Mouse (Mus musculus) forebrain, embryonic 15.5 days (tissue): ENCODE results near the gene Srebf2. TPM values are rescaled to one million over a fixed set of nuclear protein-coding genes. Genes with fewer than 3 reads are reported as not detected.

ENCODE experiments used
- ATAC-seq: fragments of 200-750 bp; cut with Nextera tagmentation; replicated peaks from 2 replicates; pipeline ENCODE4 v1.8.0; 2017; ENCODE audit warnings: mild to moderate bottlenecking, moderate TSS enrichment, moderate library complexity
- H3K27ac ChIP-seq: fragments of 300-500 bp; sonication (generic); replicated peaks from 2 replicates; pipeline ENCODE4 v1.5.1; 2015; ENCODE audit warnings: mild to moderate bottlenecking, inconsistent platforms
- H3K27me3 ChIP-seq: fragments of 300-500 bp; sonication (generic); 2 replicates; pipeline ENCODE4 v1.6.1; 2015; ENCODE audit warnings: inconsistent platforms
- H3K36me3 ChIP-seq: fragments of 300-500 bp; sonication (generic); 2 replicates; pipeline ENCODE4 v1.6.1; 2015; ENCODE audit warnings: mild to moderate bottlenecking, inconsistent platforms
- H3K4me1 ChIP-seq: fragments of 300-500 bp; sonication (generic); 2 replicates; pipeline ENCODE4 v1.6.1; 2015; ENCODE audit warnings: inconsistent platforms
- H3K4me2 ChIP-seq: fragments of 300-500 bp; sonication (generic); replicated peaks from 2 replicates; pipeline ENCODE4 v1.6.1; 2015; ENCODE audit warnings: mild to moderate bottlenecking, inconsistent platforms
- H3K4me3 ChIP-seq: fragments of 300-500 bp; sonication (generic); 2 replicates; pipeline ENCODE4 v1.5.1; 2015; ENCODE audit warnings: mild to moderate bottlenecking, inconsistent platforms
- H3K9ac ChIP-seq: fragments of 300-500 bp; sonication (generic); replicated peaks from 2 replicates; pipeline ENCODE4 v1.6.1; 2015; ENCODE audit warnings: mild to moderate bottlenecking, inconsistent platforms
- H3K9me3 ChIP-seq: fragments of 300-500 bp; sonication (generic); 2 replicates; pipeline ENCODE4 v1.6.1; 2016; ENCODE audit warnings: inconsistent platforms
- WGBS: fragments of 180-500 bp; shearing (Covaris S2); methylation state at CpG from one replicate; pipeline ENCODE4 v1.1.7; 2015; ENCODE audit warnings: mixed read lengths; 5-methylcytosine and 5-hydroxymethylcytosine counted together
- polyA plus RNA-seq: library from polyadenylated mRNA; unstranded; fragments of >200 nt; fragmentation: Nextera tagmentation; extraction: Ambion mirVana; gene quantifications from 2 replicates; pipeline ENCODE4 v1.2.1, GENCODE M21; 2015

Srebf2 gene
- polyA plus RNA-seq, 1 experiment from 2014 or later, result 225 TPM

DNA sequence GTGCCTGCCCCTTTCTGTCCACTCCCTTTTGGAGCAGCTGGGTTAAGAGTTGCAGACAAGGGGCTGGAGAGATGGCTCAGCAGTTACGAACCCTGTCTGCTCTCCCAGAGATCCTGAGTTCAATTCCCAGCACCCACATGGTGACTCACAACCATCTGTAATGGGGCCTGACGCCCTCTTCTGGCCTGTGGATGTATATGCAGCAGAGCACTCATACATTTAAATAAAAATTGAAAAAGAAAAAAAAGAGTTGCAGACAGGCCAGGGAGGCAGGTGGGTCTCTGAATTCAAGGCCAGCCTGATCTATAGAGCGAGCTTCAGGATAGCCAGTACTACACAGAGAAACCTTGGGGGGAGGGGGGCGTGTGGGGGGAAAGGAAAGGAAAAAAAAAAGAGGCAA, 40.4 kb downstream of the Srebf2 start:
- no peak overlapping the region for H3K9ac ChIP-seq
- no peaks in the 10 kb centered on the region for H3K9me3 ChIP-seq
- 88% methylated on average over 4 of the region's 4 CpGs for WGBS
- H3K4me2 ChIP-seq, result no peak overlapping the region
- no peak overlapping the region for H3K27ac ChIP-seq
- ATAC-seq, result no peak
- H3K4me3 ChIP-seq, result no peak overlapping the region
- H3K27me3 ChIP-seq, result no peaks in the 10 kb centered on the region
- no peaks in the 10 kb centered on the region for H3K4me1 ChIP-seq
- H3K36me3 ChIP-seq, result peaks cover 89% of the 10 kb centered on the region

DNA sequence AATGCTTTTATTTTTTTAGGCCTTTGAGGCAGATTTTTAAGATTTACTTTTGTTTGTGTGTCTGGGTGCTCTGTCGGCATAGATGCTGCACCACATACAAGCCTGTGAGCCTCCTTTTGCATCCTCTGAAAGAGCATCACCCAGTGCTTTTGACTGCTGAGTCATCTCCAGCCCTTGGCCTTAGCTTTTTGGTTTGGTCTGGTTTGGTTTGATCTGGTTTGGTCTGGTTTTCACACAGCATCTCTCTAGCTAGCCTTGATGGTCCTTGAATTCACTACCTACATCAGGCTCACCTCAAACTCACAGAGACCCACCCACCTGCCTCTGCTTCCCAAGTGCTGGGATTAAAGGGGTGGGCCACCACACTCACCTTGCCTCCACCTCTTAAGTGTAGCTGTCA, 40.9 kb downstream of the Srebf2 start:
- WGBS, result 89% methylated on average over 1 of the region's 1 CpGs
- ATAC-seq, result no peak
- Histone ChIP-seq H3K4me2 (no peak overlapping the region), H3K9ac (no peak overlapping the region), H3K27me3 (no peaks in the 10 kb centered on the region), H3K9me3 (no peaks in the 10 kb centered on the region), H3K4me1 (no peaks in the 10 kb centered on the region), H3K36me3 (peaks cover 89% of the 10 kb centered on the region), H3K4me3 (no peak overlapping the region), H3K27ac (no peak overlapping the region)

DNA sequence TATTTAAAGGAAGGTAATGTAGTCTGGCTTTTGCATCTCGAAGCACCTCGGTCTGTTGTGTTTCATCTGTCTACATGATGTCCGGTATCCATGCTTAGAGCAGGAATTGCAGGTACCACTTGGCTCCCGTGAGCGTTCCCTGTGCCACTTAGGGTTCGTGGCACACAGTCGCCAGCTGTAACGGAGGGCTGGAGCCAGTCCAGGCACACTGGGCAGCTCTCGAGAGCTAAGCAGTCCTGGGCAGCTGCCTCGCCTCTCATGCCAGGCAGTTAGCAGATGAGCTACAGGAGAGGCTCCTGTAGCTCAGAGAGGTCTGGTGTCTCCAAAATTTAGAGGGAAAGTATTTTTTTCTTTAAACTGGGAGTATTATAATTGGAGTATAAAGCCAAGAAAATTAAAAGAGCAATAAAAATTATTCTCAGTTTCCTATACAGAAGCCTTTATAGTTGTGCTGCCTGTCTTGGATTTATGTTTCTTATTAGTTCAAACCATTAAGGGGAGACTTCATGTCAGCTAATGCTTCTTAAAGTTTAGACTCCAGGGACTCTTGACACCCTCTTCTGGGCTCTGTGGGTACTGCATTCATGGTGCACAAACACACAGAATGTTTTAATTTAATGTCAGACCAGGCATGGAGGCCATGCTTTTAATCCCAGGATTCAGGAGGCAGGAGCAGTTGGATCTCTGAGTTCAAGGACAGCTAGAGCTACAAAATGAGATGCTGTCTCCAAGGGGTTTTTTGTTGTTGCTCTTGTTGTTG, 41.7 kb downstream of the Srebf2 start:
- Histone ChIP-seq H3K27ac (no peak overlapping the region), H3K4me2 (no peak overlapping the region), H3K4me1 (no peaks in the 10 kb centered on the region), H3K27me3 (no peaks in the 10 kb centered on the region), H3K9me3 (no peaks in the 10 kb centered on the region), H3K36me3 (peaks cover 89% of the 10 kb centered on the region), H3K4me3 (no peak overlapping the region), H3K9ac (no peak overlapping the region)
- ATAC-seq, result no peak
- WGBS, result 83% methylated on average over 10 of the region's 10 CpGs

DNA sequence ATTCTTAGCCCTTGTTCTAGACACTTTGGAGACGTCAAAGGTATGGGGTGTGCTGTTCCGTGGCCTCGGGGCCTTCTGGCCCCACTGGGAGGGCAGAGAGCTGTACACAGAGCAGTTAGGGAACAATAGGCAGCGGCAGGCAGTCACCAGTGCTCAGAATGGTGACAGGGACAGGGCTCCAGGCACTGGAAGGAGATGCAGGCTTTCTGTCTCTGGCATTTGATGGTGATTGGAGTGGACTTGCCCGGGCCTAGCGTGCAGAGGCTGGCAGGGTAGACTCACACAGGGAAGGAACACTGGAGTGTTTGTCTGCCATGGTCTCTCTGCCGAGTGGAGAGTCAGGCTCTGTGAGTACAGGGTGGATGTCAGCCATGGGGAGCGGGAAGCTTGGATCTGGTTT, 45.6 kb downstream of the Srebf2 start:
- H3K9me3 ChIP-seq, result no peaks in the 10 kb centered on the region
- no peak overlapping the region for H3K9ac ChIP-seq
- peaks cover 90% of the 10 kb centered on the region for H3K36me3 ChIP-seq
- no peaks in the 10 kb centered on the region for H3K4me1 ChIP-seq
- H3K27me3 ChIP-seq, result no peaks in the 10 kb centered on the region
- H3K4me3 ChIP-seq, result no peak overlapping the region
- no peak for ATAC-seq
- H3K4me2 ChIP-seq, result no peak overlapping the region
- H3K27ac ChIP-seq, result no peak overlapping the region
- 79% methylated on average over 8 of the region's 8 CpGs for WGBS

DNA sequence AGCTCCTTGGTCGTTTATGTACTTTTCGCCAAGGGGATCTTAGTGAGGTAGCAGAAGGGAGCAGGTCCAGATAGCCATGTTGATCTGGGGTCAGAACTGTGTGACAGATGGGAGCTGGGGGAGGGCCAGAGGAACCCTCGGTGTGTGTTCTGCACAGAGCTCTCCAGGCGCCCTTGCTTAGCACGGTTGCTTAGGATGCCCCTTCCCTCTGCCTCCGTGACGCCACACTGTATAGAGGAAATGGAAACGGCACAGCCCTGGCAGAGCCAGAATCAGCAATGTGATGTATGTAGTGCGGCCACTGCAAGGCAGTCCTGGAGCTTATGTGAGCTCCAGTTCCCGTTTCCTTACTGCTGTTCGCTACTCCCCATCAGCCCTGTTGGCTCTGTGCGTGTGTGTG, 49.3 kb downstream of the Srebf2 start:
- Histone ChIP-seq H3K27me3 (no peaks in the 10 kb centered on the region), H3K4me1 (no peaks in the 10 kb centered on the region), H3K4me3 (no peak overlapping the region), H3K36me3 (peaks cover 98% of the 10 kb centered on the region), H3K9ac (no peak overlapping the region), H3K27ac (no peak overlapping the region), H3K4me2 (no peak overlapping the region), H3K9me3 (no peaks in the 10 kb centered on the region)
- 86% methylated on average over 12 of the region's 12 CpGs for WGBS
- no peak for ATAC-seq

DNA sequence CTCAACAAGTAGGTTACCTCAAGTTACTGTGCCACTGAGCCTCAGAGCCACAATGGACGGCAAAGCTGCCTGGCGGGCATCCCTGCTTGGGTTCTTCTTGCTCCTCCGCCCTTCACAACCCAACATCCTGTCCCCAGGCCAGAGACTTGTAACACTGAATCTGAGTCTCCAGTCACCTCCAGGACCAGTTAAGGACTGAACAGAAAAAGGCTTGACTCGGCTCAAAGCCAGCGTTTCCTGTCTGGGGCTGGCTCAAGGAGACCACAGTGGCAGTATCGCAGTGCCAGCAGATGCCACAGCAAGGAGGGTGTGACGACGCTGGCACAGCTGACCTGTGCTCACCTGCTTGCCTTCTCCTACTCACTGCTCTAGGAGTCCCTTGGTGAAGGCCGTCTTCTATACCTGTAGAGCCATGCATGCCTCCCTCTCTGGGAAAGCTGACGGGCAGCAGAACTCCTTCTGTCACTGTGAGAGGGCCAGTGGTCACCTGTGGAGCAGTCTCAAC, 50.3 kb downstream of the Srebf2 start:
- ATAC-seq, result no peak
- Histone ChIP-seq H3K27me3 (no peaks in the 10 kb centered on the region), H3K4me3 (no peak overlapping the region), H3K9me3 (no peaks in the 10 kb centered on the region), H3K4me1 (no peaks in the 10 kb centered on the region), H3K36me3 (peaks cover 98% of the 10 kb centered on the region), H3K27ac (no peak overlapping the region), H3K4me2 (no peak overlapping the region), H3K9ac (no peak overlapping the region)
- 93% methylated on average over 10 of the region's 10 CpGs for WGBS

DNA sequence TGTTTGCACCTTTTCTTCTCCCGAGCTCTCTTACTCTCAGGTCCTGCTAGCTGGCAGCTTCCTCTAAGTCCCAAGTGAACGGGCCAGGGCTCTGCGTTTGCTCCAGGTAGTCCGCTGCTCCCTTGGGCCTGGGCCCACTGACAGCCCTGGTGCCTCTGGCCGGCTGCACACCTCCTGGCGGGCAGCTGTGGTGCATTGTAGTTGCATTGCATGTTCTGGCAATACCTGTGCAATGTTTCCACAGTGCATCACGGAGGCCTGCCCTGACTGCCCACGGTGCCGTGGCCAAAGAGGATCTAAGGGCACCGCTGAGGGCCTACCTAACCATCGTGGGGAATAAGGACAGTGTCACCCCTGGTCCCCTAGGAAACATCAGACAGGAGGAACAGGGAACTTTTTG, 51.0 kb downstream of the Srebf2 start:
- Histone ChIP-seq H3K27ac (no peak overlapping the region), H3K4me1 (no peaks in the 10 kb centered on the region), H3K9ac (no peak overlapping the region), H3K4me3 (no peak overlapping the region), H3K36me3 (peaks cover 96% of the 10 kb centered on the region), H3K4me2 (no peak overlapping the region), H3K9me3 (no peaks in the 10 kb centered on the region), H3K27me3 (no peaks in the 10 kb centered on the region)
- ATAC-seq, result no peak
- 91% methylated on average over 11 of the region's 11 CpGs for WGBS

DNA sequence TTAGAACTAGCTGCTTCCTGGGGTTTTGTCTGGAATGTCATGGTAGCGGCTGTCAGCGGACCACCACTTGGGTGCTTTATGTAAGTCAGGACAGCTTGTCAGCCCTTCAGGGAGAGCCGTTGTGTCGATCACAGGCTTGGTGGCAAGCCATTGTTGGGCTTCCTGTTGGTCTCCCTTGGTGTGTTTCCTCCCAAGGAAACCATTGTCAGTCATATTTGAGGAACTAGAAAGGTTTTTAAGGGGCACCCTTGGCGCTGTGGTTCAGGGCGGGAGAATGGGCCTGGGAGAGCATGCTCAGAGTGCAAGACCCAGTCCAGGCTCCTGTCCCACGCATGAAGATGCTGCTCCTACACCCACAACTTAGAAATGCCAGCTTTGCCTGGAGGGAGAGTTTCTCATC, 51.4 kb downstream of the Srebf2 start:
- Histone ChIP-seq H3K9ac (no peak overlapping the region), H3K4me3 (no peak overlapping the region), H3K27ac (no peak overlapping the region), H3K36me3 (peaks cover 96% of the 10 kb centered on the region), H3K9me3 (no peaks in the 10 kb centered on the region), H3K4me1 (no peaks in the 10 kb centered on the region), H3K4me2 (no peak overlapping the region), H3K27me3 (no peaks in the 10 kb centered on the region)
- ATAC-seq, result no peak
- 88% methylated on average over 7 of the region's 7 CpGs for WGBS

DNA sequence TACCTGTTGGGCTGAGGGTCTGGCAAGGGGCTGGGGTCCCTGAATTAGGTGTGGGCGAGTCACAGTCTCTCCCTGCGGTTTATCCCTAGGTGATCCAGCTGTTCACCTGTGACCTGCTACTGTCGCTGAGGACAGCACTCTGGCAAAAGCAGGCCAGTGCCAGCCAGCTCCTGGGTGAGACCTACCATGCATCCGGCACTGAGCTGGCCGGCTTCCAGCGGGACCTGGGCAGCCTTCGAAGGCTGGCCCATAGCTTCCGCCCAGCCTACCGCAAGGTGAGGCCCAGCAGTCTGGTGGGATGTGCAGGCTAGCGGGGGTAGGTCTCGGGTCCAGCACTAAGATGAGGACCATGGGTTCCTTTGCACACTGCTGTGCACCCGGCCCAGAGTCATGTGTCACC, 52.6 kb downstream of the Srebf2 start:
- H3K4me3 ChIP-seq, result no peak overlapping the region
- ATAC-seq, result no peak
- WGBS, result 91% methylated on average over 12 of the region's 12 CpGs
- H3K4me1 ChIP-seq, result peaks cover 5% of the 10 kb centered on the region; the same call in 1 of the 2 replicates
- H3K9ac ChIP-seq, result no peak overlapping the region
- no peaks in the 10 kb centered on the region for H3K9me3 ChIP-seq
- peaks cover 92% of the 10 kb centered on the region for H3K36me3 ChIP-seq
- H3K27me3 ChIP-seq, result no peaks in the 10 kb centered on the region
- H3K27ac ChIP-seq, result no peak overlapping the region
- no peak overlapping the region for H3K4me2 ChIP-seq

DNA sequence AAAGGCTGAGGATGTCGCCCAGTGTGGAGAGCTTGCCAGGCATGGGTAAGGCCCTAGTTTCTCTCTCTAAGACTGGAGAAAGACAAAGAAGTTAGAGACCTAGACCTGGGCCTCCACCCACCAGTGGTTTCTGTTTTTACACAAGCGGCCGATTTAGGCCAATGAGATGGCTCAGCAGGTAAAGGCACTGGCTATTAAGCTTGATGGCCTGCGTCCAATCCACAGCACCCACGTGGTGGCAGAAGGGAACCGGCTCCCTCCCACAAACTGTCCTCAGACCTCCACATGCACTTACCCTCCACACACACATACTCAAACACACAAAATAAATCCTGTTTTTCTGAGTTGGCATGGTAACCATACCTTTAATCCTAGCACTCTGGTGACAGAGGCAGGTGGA, 55.1 kb downstream of the Srebf2 start:
- no peak overlapping the region for H3K4me3 ChIP-seq
- H3K36me3 ChIP-seq, result peaks cover 73% of the 10 kb centered on the region
- no peak overlapping the region for H3K4me2 ChIP-seq
- H3K27ac ChIP-seq, result no peak overlapping the region
- WGBS, result 90% methylated on average over 6 of the region's 6 CpGs
- no peak for ATAC-seq
- H3K9me3 ChIP-seq, result no peaks in the 10 kb centered on the region
- no peak overlapping the region for H3K9ac ChIP-seq
- peaks cover 12% of the 10 kb centered on the region for H3K27me3 ChIP-seq
- peaks cover 27% of the 10 kb centered on the region for H3K4me1 ChIP-seq

DNA sequence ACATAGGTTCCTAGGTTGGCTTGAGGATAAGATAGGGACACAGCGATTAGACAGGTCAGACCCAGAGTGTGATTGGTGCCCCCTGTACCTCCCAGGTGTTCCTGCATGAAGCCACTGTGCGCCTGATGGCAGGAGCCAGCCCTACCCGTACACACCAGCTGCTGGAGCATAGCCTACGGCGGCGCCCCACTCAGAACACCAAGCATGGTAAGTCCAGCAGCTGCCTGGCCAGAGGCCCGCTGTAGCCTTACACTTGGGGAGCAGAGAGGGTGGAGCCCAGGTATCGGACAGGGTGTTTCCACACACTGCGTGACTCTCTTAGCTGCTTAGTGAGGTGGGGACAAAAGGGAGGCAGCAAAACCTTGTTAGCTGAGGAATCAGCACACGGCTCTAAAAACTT, 56.1 kb downstream of the Srebf2 start:
- 95% methylated on average over 10 of the region's 10 CpGs for WGBS
- H3K36me3 ChIP-seq, result peaks cover 63% of the 10 kb centered on the region

DNA sequence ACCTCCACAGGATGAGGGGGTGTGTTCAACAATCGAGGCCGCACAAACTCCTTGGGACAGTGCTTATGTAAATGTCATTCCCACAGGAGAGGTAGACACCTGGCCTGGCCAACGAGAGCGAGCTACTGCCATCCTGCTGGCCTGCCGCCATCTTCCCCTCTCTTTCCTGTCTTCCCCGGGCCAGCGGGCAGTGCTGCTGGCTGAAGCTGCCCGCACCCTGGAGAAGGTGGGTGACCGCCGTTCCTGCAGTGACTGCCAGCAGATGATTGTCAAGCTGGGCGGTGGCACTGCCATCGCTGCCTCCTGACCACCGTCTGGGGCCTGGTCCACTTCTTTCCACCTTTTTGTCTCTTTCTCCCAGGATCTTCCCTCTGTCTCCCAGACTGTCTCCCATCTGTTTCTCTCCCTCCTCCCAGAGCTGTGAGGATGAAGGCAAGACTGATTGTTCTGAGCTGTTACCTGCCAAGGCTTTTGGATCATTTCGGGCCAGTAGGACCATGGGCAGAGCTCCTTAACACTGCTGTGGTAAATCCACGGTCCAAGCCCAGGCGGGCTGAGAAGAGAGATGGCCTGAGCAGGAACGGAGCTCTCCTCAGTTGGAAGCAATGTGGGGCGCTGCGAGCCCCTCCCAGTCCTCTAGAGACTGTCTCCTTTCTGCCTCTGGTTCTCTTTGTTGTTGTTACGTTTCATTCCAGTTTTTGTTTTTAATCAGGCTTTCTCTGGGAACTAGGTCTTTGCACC, 56.8 kb downstream of the Srebf2 start:
- no peak overlapping the region for H3K27ac ChIP-seq
- no peak overlapping the region for H3K4me2 ChIP-seq
- H3K4me3 ChIP-seq, result no peak overlapping the region
- H3K36me3 ChIP-seq, result peaks cover 56% of the 10 kb centered on the region
- no peak for ATAC-seq
- 64% methylated on average over 20 of the region's 20 CpGs for WGBS
- no peaks in the 10 kb centered on the region for H3K9me3 ChIP-seq
- no peak overlapping the region for H3K9ac ChIP-seq
- H3K27me3 ChIP-seq, result peaks cover 22% of the 10 kb centered on the region
- peaks cover 35% of the 10 kb centered on the region for H3K4me1 ChIP-seq

More for the DNA sequence above, 56.1 kb downstream of the Srebf2 start:
- no peak overlapping the region for H3K4me2 ChIP-seq
- peaks cover 35% of the 10 kb centered on the region for H3K4me1 ChIP-seq
- peaks cover 19% of the 10 kb centered on the region for H3K27me3 ChIP-seq
- no peak overlapping the region for H3K4me3 ChIP-seq
- H3K9me3 ChIP-seq, result no peaks in the 10 kb centered on the region
- H3K9ac ChIP-seq, result no peak overlapping the region
- H3K27ac ChIP-seq, result no peak overlapping the region
- no peak for ATAC-seq
